Mouse (Mus musculus) midbrain, postnatal 0 days (tissue): ENCODE data around the gene Hoxd8. TPM values are rescaled to one million over a fixed set of nuclear protein-coding genes. Genes with fewer than 3 reads are reported as not detected.

Source experiments
- ATAC-seq: fragments of 200-750 bp; cut with Nextera tagmentation; 2 replicates; pipeline ENCODE4 v1.8.0; 2017; ENCODE audit warnings: moderate number of reproducible peaks, mild to moderate bottlenecking, moderate TSS enrichment, moderate library complexity; ENCODE audit not compliant: low FRiP score
- DNase-seq: peaks from one replicate; pipeline ENCODE4 v3.0.0-alpha.2; 2015; ENCODE audit warnings: low spot score
- H3K27ac ChIP-seq: fragments of 300-500 bp; sonication (generic); 2 replicates; pipeline ENCODE4 v1.5.1; 2014; ENCODE audit warnings: low read depth, mild to moderate bottlenecking, low read length, mixed read lengths
- H3K27me3 ChIP-seq: fragments of 300-500 bp; sonication (generic); 2 replicates; pipeline ENCODE4 v1.6.1; 2014; ENCODE audit warnings: low read length, control low read depth, mixed read lengths; ENCODE audit not compliant: insufficient read depth
- H3K36me3 ChIP-seq: fragments of 300-500 bp; sonication (generic); 2 replicates; pipeline ENCODE4 v1.6.1; 2014; ENCODE audit warnings: low read length, control low read depth, mixed read lengths; ENCODE audit not compliant: insufficient read depth
- H3K4me1 ChIP-seq: fragments of 300-500 bp; sonication (generic); 2 replicates; pipeline ENCODE4 v1.6.1; 2014; ENCODE audit warnings: mild to moderate bottlenecking, control low read depth, antibody characterized with exemption, low read length, mixed read lengths; ENCODE audit not compliant: insufficient read depth
- H3K4me2 ChIP-seq: fragments of 300-500 bp; sonication (generic); 2 replicates; pipeline ENCODE4 v1.6.1; 2014; ENCODE audit warnings: low read depth, mild to moderate bottlenecking, low read length, mixed read lengths; ENCODE audit not compliant: poor library complexity, severe bottlenecking
- H3K4me3 ChIP-seq: fragments of 300-500 bp; sonication (generic); 2 replicates; pipeline ENCODE4 v1.5.1; 2014; ENCODE audit warnings: low read depth, mild to moderate bottlenecking, low read length, moderate library complexity
- H3K9ac ChIP-seq: fragments of 300-500 bp; sonication (generic); replicated peaks from 2 replicates; pipeline ENCODE4 v1.6.1; 2014; ENCODE audit warnings: mild to moderate bottlenecking, low read length, moderate library complexity, mixed read lengths; ENCODE audit not compliant: poor library complexity, severe bottlenecking
- H3K9me3 ChIP-seq: fragments of 300-500 bp; sonication (generic); 2 replicates; pipeline ENCODE4 v1.6.1; 2016; ENCODE audit warnings: low read length, control low read depth
- CTCF ChIP-seq: IDR thresholded peaks from 2 replicates; pipeline ENCODE4 v1.5.1; 2016; ENCODE audit warnings: antibody characterized with exemption, mild to moderate bottlenecking
- WGBS: fragments of 180-500 bp; shearing (Covaris S2); extraction: QIAGEN DNeasy Blood & Tissue Kit; methylation state at CpG from one replicate; pipeline ENCODE4 v1.1.7; 2014; 5-methylcytosine and 5-hydroxymethylcytosine counted together
- polyA plus RNA-seq: library from polyadenylated mRNA; unstranded; fragments of >200 nt; fragmentation: Nextera tagmentation; extraction: Ambion mirVana; gene quantifications from 2 replicates; pipeline ENCODE4 v1.2.1, GENCODE M21; 2015
- total RNA-seq: library from RNA; depleted of rRNA; stranded (reverse); fragments of >200 nt; gene quantifications from 2 replicates; pipeline ENCODE4 v1.2.3, GENCODE M21; 2014

Gene Hoxd8
- total and polyA plus RNA-seq, 2 experiments from 2014 or later = 0.05 TPM; not detected in 1

DNA sequence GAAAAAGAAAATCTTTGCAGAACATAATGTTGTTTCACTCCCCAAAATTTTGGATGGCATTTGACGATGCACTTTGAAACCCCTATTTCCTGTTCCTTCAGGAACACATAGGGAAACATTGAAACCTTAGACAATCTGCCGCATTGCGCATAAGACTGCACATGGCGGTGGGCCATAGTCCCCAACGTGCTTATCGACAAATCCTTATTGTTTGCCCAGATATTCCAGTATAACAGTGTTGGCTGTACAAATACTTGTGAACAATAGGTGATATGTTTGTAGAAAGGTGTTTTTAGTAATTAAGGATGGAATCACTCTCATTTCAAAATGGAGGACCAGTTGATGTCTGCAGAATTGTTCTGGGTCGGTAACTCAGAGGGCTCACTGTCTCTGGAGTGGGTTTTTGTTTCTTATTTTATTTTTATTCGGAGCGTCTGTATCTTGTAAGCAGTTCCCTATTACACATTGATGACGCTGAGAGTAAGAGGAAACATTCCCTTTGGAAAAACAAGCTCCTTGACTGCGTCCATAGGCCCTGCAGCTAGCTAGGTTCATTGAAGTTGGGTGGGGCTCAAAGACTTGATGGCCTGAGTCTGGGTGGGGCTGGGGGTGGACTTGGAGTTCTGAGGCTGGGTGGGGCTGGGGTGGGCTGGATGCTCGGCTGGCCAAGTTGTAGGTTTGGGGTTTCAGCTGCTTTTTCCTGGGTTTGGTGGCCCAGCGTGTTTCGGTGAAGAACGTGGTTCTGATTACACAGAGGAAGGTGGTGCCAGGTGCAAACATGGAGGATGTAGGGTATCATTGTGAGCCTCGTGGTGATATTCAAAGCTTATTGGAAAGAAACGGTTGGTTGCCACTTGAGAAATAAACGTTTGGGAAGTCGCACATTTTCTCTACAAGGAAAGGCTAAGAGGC lies 9.1 kb downstream of the Hoxd8 start:
- Histone ChIP-seq H3K4me2 (no peak overlapping the region), H3K4me1 (no peaks in the 10 kb centered on the region), H3K27ac (no peak overlapping the region), H3K4me3 (no peak overlapping the region), H3K9me3 (no peaks in the 10 kb centered on the region), H3K36me3 (no peaks in the 10 kb centered on the region), H3K27me3 (peaks cover 93% of the 10 kb centered on the region), H3K9ac (no peak overlapping the region)
- no peak for TF ChIP-seq CTCF
- ATAC-seq (no peak), DNase-seq (no peak)
- WGBS = 4% methylated on average over 19 of the region's 19 CpGs

DNA sequence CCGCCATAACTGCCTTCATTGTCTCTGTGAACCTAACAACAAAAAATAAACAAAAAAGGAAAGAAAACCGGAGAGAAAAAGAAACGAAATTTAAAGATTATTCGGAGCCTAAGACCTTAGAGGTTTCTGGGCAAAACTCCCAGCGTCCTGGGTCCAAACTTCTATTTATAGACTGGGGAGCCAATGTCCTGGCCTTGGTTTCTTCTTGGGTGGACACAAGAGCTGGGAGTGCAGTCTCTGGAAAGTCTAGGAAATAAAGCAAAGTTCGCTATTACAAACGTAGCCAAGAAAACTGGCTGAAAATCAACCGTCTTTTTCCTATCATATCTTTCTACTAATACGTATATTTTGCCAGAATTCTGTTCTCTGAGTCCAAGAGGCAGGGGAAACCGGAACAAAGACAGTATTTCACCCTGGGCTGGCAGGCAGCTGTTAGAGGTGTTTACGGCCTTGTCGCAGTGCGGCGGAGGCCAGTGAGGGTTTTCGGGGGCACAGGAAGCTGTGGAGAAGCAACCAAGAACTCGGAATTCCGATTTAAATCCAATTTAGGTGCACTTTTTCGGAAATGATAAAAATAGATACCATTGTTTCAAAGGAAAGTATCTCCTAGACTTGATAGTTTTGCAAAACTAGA lies 9.9 kb downstream of the Hoxd8 start:
- TF ChIP-seq CTCF = no peak
- ATAC-seq (no peak), DNase-seq (no peak)
- H3K4me3 ChIP-seq = no peak overlapping the region
- no peak overlapping the region for H3K27ac ChIP-seq
- no peaks in the 10 kb centered on the region for H3K36me3 ChIP-seq
- H3K4me2 ChIP-seq = no peak overlapping the region
- H3K4me1 ChIP-seq = no peaks in the 10 kb centered on the region
- peaks cover 93% of the 10 kb centered on the region for H3K27me3 ChIP-seq
- 4% methylated on average over 18 of the region's 18 CpGs for WGBS
- H3K9me3 ChIP-seq = no peaks in the 10 kb centered on the region
- no peak overlapping the region for H3K9ac ChIP-seq

GRCm38 (mm10) chr2:74714881-74715280 lies 10.5 kb downstream of the Hoxd8 start:
- Histone ChIP-seq H3K4me3 (no peak overlapping the region), H3K27me3 (peaks cover 93% of the 10 kb centered on the region), H3K4me2 (no peak overlapping the region), H3K36me3 (no peaks in the 10 kb centered on the region), H3K9ac (no peak overlapping the region), H3K9me3 (no peaks in the 10 kb centered on the region), H3K27ac (no peak overlapping the region), H3K4me1 (no peaks in the 10 kb centered on the region)
- 2% methylated on average over 14 of the region's 14 CpGs for WGBS
- TF ChIP-seq CTCF = no peak
- no peak for ATAC-seq
- no peak for DNase-seq

DNA sequence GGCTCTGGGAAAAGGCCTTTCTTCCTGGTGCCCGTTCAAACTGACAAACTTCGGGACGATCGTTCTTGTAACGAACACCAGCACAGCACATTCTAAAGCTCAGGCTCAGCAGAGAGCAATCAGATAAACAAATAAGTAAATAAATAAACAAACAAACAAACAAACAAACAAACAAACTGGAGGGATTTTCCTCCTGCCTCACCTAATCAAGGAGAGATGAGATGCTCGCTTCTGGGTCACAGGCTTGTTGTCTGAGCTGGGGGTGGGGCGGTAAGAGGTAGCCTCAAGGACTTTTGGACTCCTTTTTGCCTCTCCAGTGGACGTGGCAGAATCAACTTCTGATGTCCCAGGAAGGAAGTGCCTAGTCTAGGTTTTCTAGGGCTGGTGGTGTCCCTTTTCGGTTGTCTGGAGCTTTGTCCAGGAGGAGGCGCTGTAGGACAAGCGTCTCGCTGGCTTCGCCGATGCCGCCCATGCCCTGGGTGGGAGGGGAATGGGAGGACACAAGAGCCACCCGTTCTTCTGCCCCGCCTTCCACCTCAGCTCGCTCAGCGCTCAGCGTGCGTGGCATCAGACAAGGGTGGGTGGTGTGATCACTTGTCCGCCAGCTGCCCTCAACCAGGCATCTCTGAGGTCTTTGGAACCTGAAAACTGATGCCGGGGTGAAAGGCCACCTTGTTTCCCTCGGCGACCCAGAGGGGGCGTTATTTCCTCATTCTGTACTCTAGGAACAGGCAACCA lies 11.3 kb downstream of the Hoxd8 start:
- H3K27ac ChIP-seq = no peak overlapping the region
- H3K9me3 ChIP-seq = no peaks in the 10 kb centered on the region
- H3K4me1 ChIP-seq = no peaks in the 10 kb centered on the region
- 2% methylated on average over 26 of the region's 26 CpGs for WGBS
- peak overlapping the region; percentile 12; the same call in 1 of the 2 replicates for H3K4me3 ChIP-seq
- DNase-seq = peak; percentile 92
- H3K36me3 ChIP-seq = no peaks in the 10 kb centered on the region
- peak overlapping the region; percentile 41 for H3K4me2 ChIP-seq
- peaks cover 91% of the 10 kb centered on the region for H3K27me3 ChIP-seq
- TF ChIP-seq CTCF = peak; percentile 85
- H3K9ac ChIP-seq = no peak overlapping the region
- ATAC-seq = 0 out of 2 replicates have a peak, but pooled peaks have one; percentile 27

DNA sequence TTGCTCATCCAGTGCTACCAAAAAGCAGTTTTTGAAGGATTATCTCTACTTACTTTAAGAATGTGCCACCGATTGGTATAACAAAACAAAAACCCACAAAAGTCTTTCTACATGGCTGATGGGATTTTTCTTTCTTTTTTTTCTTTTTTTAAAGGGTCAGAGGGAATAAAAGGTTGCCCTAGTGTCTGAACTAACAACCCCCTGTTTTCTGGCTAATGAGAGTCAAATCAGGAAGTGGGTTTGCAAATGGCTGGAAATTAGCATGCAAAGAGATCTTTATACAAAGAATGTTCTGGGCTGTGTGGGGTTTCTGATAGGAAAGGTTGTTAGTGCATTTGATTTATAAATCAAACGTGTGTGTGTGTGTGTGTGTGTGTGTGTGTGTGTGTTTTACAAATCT lies 16.0 kb downstream of the Hoxd8 start:
- peaks cover 97% of the 10 kb centered on the region for H3K27me3 ChIP-seq
- no peaks in the 10 kb centered on the region for H3K4me1 ChIP-seq
- no peak overlapping the region for H3K4me2 ChIP-seq
- H3K27ac ChIP-seq = no peak overlapping the region
- no peak for ATAC-seq
- no peaks in the 10 kb centered on the region for H3K9me3 ChIP-seq
- H3K4me3 ChIP-seq = no peak overlapping the region
- no peaks in the 10 kb centered on the region for H3K36me3 ChIP-seq
- H3K9ac ChIP-seq = no peak overlapping the region
- DNase-seq = no peak
- TF ChIP-seq CTCF = no peak
- whole genome bisulfite sequencing = 8% methylated on average over 2 of the region's 2 CpGs
